Mouse (Mus musculus) cerebellum, adult 8-10 months (tissue): ENCODE measurements around the gene Pex3.

Source experiments
- DNase-seq: peaks from one replicate; pipeline ENCODE4 v3.0.0; 2022

Pex3 gene

GRCm38 (mm10) chr10:13552646-13553497 is at the start of gene Pex3, which contains the start of gene Adat2:
TSS of gene Pex3 (minus strand) at chr10:13553142.
TSS of gene Adat2 (plus strand) at chr10:13552894.
- DNase-seq: peak; percentile 88

DNA sequence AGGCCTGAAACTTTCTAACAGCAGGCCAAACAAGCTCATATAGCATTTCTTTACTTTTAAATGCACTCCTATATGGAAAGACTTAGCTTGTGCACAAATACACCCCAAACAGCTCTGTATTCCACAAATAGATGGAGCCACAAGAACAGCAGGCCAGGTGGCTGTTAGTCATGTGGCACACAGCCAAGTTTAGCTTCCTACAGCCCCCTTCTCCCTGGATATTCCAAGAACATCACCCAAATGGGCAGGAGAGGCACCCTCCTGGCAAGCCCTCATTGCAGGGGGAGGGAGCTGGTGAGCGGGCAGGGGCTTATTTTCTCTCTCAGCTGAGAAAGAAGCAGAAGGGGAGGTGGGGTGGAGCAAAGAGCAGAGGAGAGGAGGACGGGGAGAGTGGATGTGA is 48.0 kb upstream of the Pex3 start:
- no peak for DNase-seq

- DNase-seq: no peak
Measured at GRCm38 (mm10) chr10:13597491-13597890, 44.5 kb upstream of the Pex3 start.

DNA sequence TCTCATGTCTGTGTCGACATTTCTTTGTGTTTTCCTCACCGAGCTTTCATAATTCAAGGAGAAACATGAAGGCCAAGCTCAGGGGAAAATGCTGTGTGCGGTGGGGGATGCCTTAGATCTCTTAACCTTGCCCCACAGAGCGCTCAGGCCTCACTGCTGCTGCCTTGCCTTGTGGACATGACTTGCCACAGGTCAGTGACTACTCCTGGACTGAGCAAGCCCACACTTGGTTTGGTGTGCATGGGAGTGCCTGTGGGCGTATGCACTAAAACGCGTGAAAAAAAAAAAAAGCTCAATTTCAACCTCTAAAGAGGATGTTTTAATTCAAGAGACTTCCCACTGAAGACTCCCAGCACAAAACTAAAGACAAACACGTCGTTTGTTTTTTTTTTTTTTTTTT is 43.9 kb upstream of the Pex3 start:
- no peak for DNase-seq

DNA sequence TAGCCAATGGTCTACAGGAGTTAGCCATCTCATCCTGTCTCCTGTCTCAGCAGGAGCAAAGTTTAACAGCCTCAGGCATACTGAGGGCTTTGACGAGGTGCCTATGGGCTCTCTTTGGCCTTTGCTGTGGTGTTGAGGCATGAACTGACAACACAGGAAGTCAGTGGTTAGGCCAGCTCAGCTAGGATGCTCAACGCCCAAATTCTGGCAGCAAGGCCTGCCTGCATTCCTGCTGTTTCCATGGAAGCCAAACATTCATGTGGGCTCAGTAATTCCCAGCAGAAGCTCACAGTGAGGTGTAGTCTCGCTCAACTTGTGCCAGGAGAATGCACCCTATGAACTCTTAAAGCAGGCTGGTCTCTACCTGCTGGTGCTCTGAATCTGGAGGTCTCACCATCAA is 43.1 kb upstream of the Pex3 start:
- DNase-seq: no peak

DNA sequence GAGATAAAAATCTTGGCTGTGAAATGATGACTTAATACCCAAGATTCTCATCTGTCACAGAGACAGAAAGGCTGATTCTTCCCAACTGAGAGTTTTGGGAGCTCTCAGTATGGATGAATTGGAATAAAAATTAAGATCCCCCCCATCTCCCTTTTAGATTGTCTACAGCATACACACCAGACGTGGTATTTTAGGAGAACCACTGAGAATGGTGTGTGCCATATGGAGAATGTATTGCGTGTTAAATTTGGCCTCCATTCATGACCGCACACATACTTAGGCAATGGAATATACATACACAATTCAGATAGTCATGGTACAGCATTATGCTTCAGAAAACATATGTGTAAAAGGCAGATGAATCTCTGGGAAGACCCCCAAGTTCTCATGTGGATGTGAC is 40.6 kb upstream of the Pex3 start:
- DNase-seq: no peak

GRCm38 (mm10) chr10:13592196-13592595 is 39.3 kb upstream of the Pex3 start:
- DNase-seq: no peak

DNA sequence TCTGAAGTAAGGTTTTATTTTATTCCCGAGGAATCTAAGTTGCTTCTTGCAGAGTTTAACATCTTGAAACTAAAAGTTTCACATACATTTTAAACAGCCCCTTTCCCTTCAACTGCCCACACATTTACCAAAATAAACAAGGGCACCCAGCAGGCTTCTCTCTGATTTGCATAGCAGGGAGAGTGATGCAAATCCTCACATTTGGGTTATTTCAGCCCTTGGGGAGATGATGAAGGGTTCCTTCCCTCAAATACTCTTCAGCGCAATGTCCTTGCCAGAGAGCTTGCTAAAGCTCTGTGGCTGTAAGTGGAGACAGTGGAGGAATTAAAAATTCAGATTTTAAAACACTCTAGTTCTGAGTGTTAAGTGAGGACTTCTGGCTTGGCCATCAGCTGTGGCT is 35.0 kb upstream of the Pex3 start:
- DNase-seq: no peak

- DNase-seq: no peak
Measured at GRCm38 (mm10) chr10:13577123-13577522, 24.2 kb upstream of the Pex3 start.

GRCm38 (mm10) chr10:13572410-13572809 is 19.5 kb upstream of the Pex3 start:
- DNase-seq: no peak

GRCm38 (mm10) chr10:13572003-13572402 is 19.1 kb upstream of the Pex3 start:
- no peak for DNase-seq

GRCm38 (mm10) chr10:13570697-13571538 is 18.0 kb upstream of the Pex3 start:
- DNase-seq: no peak

- DNase-seq: no peak
Measured at GRCm38 (mm10) chr10:13569818-13570217, 16.9 kb upstream of the Pex3 start.

- DNase-seq: no peak
Measured at GRCm38 (mm10) chr10:13566393-13566792, 13.5 kb upstream of the Pex3 start.

- DNase-seq: no peak
Measured at GRCm38 (mm10) chr10:13565080-13565448, 12.1 kb upstream of the Pex3 start.

GRCm38 (mm10) chr10:13564364-13565079 is 11.6 kb upstream of the Pex3 start:
- peak; percentile 76 for DNase-seq

GRCm38 (mm10) chr10:13560014-13560674 is 7.2 kb upstream of the Pex3 start:
- no peak for DNase-seq

DNA sequence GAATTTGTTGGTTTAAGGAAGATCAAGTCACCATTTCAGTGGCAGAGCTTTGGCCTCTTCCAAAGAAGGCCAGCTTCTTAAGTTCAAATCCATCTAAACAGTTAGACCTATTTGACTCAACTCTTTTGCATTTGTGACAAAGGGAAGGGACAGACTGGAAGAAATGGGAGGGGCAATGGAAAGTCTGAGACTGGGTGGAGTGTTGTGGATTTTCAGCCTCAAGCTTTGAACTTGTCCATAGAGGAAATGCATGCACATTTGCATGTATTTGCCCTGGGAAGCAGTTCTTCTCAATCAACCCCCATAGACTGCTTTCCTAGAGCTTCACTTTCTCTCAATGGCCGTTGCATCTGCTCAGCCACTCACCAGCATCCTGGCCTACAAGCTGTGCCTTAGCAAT is 1.4 kb upstream of the Pex3 start:
- DNase-seq: no peak

DNA sequence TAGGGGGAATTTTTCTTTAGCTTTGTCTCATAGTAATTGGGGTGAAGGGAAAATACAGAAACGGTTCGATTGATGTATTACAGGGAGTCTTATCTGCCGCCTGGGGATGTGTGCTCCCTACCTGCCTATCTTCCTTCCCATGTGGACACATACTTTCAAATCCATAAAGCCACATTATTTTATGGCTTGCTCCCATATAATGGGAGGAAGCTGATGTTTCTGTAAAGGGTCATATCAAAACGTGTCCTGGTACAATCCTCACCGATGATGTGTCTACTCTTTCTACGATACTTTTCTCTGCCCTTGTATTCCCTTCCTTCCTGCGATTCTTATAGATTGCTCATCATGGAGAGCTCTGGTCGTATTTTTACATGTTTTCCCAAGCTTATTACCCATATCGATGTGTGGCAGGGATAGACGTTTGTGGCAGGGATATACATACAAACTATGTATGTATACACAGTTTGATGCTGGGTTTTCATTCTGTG is 600 bp upstream of the Pex3 start:
- DNase-seq: no peak

DNA sequence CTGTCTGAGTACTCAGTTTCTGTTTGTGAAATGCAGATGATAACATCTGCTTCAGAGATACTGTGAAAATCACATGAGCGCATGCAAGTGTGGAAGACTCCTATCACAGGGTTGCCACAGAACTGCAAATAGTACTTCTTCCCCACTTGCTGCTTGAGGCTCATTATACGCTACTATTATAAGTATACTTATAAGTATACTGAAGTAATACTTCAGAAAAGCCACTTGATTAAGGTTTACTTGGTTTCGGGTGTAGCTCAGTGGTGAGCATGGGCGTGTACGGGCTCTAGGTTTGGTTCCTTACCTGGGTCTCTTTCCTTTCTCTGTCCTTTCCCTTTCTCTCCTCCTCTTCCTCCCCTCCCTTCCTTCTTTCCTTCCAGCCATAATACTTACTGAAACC is 11.2 kb downstream of the Pex3 start:
- DNase-seq: no peak

- no peak for DNase-seq
Measured at GRCm38 (mm10) chr10:13539769-13540333, 13.1 kb downstream of the Pex3 start.

- DNase-seq: no peak
Measured at GRCm38 (mm10) chr10:13536706-13537105, 16.2 kb downstream of the Pex3 start.
